Mouse (Mus musculus) spleen, postnatal 10 days (tissue): ENCODE results near the gene Acadsb.
"Not testable (repeated sequence)": the region's sequence is repeated elsewhere in the genome, so short reads cannot be mapped to it uniquely, and the experiment has no call there.

ENCODE experiments used
- DNase-seq, 2 experiments: peaks; one replicate each; pipeline ENCODE4 v3.0.0; 2021 to 2022; ENCODE audit warnings: low spot score in 2 of 2

Acadsb gene

DNA sequence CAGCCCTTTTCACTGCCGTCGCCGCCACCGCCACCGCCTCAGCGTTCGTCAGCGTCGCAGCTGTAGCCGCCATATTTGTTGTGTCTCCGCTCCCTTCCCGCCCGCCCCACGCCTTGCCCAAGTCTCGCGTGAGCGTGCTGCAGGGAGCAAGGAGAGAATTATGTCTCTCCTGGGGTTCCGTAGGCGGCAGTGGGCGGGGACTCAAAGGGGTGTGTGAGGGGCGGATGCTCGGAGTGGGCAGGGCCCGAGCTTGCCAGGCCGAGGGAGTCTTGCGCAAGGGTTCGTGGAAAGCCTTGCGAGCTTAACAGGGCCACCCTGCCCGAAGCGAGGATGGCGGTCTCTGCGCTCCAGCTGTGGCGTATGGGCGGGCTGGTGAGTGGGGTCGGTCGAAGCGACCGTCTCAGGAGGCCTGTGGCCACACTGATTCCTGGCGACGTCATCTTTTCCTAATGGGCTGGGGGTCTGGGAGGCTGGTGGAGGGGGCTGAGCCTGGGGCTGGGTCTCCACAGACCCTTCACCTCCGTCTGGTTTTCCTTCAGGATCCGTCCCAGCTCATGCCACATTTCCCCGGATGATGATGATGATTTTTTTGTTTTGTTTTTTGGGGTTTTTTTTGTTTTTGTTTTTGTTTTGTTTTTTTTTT lies at the start of gene Acadsb, which contains the start of gene Ikzf5:
Acadsb (plus strand) TSS at position 186 of the 643 bp plus-strand sequence.
Ikzf5 (minus strand) TSS at position 106 of the 643 bp plus-strand sequence.
- peak; percentile 99 for DNase-seq

DNA sequence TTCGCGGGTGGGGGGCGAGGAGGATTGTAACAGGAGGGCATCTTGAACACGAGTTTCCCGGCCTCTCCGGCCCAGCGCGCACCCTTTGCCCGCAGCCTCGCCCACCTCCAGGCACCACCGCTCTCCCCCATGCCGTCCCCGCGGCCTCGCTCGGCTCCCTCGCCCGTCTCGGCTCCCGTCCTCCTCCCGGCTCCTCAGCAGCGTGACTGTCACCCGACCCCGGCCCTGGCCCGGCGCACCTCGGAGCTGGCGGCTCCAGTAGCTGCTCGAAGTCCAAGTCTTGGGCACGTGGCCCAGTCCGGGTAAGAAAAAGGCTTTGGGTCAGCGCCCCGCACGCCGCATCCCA lies 48.2 kb upstream of the Acadsb start:
- no peak for DNase-seq

DNA sequence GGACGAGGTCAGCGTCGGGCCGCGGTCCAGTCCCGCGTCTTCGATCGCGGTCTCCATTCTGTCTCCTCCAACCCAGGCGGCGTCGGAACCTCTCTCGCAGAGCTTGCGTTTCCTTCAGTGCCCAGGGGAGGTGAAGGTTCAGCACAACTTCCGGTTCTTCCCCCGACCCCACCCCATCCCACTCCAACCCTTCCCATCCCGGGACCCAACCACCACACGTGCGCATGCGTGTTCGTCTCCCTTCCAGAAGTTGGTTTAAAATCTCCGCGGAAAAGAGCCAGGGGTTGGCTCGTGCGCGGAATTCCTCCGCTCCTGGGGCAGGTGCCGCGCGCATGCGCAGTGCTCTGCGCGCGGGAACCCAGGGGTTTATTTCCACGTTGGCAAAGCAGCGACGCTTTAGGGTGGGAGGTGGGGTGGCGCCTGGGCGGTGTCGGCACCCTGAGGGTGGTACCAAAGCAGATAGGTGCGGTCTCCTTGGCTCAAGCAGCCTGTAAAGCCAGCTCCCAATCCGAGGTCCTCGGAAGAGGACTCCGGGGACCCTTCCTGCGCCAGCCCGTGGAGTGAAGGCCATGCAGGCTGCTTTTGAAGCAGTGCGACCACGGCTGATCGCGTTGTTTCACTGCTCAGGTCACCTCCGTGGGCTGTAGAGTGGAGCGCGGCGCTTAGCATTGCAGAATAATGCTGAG lies 47.6 kb upstream of the Acadsb start, which contains the start of gene 2310057M21Rik:
2310057M21Rik (minus strand) TSS at position 145 of the 686 bp plus-strand sequence.
- DNase-seq: peak; percentile 83 to 88

DNA sequence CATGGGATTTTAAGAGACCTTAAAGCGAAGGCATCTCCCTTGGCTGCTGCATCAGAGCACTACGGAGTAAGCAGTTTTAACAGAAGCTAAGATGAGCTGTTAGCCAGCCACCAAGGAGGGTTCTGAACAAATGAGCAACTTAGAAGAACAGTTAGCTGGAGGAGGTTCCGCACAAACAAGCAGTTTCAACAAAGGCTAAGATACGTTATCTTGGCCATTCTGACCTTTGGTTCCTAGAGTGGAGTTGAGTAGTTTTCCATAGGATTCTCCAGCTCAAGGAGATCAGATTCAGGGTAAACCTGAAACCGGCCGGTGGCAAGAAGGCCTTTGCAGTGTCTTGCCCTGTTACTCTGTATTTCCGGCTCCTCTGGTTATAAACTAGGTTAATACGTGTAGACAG lies 46.3 kb upstream of the Acadsb start:
- no peak for DNase-seq

DNA sequence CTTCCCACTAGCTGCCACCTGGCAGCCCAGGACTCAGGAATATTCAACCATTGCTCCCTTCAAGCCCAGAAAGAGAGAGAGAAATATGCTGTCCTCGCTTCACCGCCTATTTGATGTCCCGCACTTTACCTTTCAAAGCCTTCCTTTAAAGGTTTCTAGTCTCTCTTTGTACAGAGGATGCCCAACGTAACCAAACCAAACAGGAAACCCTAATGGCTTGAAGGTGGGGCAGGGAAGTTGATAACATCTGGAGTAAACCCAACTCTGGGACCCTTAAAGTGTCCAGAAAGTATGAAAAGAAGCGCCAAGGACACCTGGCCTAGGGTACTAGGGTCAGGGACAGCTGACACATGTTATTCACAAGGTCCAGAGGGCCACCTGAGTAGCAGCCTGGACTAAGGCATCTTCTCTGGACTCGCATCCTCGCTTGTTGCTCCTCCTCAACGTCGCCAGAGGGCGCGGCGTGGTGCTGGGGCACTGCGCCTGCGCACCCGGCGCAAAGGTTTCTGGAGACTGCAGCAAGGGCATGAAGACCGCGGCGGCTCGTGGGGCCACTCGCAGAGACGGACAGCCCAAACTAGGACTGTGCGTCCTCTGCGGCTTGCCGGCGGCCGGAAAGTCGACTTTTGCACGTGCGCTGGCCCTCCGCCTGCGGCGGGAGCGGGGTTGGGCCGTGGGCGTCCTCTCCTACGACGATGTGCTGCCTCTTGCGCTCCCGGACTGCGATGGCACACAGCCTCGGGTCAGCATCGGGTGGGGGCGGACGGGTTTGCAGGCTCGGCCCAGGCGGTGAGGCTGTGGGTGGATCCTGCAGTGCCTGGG lies 39.5 kb upstream of the Acadsb start, which contains the start of gene Pstk:
Pstk (plus strand) TSS at position 494 of the 822 bp plus-strand sequence.
- peak; percentile 82 to 88 for DNase-seq

DNA sequence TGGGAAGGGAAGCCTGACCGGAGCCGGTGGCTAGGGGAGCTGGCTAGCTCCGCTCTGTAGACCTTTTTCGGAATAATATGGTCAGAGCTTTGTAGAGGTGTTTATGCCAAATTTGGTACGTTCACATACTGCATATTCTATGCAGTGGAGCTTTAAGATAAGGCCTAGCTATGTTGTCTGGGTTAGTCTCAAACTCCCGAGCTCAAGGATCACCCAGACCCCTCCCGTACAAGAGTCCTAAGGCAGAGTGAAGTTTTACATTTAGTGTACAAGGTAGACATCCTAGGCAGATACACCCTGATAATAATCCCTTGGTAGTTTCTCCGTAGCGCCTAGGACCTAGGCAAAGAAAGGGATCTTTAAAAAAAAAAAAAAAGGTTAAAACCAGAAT lies 38.9 kb upstream of the Acadsb start:
- no peak for DNase-seq

DNA sequence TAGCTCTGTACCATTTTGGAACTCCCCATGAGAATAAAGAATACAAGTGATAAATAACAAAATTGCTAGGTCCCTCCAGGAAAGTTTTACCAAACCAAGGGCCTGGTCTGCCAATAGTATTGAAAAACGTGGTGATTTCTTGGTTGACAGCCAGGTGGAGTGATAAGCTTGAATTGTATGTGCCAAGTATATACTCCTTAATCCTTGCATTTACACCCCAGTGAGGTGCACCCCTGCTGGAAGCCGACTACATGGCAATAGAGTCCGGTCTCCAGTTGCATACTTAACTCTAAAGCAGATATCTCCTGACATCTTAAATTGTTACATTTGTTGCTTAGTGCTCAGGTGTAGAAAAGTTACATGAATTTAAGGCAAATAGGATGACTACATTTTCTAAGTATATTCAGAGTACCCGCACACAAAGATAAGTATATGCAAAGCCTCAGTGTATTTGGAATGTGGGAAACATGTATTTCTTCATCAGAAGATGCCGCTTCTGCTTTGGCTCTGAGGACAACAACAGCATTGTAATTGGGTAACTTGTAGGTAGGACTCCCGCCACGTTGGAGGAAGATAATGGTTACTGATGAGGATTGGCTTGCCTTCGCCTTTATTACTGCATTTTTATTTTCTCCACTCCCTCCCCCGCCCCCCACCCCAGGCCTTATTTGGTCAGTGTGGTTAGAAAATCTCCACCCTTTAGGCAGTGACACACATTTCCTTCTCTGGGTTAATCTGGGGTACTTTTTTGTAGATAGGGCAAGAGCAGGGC lies 38.3 kb upstream of the Acadsb start:
- DNase-seq: no peak

DNA sequence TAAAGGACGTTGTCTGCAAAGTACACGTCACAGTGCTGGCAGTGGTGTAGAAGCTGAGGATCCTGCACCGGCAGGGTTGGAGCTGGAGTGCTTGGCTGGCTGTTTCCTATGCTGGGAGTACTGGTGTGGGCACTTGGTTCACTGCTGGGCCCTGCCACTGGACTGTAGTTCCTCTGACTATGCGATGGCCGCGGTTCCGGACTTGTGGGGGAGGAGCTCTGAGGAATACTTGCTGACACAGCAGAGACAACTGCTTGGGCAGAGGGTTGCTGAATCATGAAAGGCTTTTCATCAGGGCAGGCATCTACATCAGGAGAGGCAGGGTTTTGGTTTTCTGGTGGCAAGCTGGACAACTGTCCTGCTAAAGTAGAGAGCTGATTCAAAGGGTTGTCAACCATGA lies 18.6 kb upstream of the Acadsb start:
- not testable (repeated sequence) for DNase-seq

DNA sequence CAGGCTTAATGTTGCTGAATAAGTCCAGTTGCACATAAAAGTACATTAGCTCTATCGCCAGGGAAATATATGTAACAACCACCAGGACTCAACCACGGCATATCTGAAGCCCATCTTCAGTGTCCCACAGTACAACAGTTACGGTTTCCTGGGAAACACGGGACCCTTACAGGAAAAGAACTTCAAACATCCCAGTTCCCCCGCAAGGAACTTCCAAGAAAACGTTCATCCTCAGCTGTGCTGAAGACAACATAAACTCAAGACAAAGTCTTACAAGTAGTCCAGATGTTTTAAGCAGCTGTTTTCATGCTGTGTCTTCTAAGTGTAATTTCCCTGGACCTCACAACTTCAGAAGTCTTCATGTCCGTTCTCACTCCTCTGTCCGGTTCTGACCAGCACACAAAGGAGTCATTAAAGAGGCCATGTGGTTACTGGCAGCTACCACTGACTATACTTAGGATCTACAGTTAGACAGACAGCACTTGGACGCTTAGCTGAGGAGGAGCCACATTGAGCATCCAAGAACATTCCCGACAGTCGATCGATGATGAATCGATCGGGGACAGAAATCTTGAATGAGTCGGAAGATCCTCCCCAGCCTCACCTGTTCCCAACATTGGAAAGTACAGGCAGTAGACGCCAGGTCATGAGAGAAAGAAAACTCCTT lies 947 bp upstream of the Acadsb start:
- no peak for DNase-seq

DNA sequence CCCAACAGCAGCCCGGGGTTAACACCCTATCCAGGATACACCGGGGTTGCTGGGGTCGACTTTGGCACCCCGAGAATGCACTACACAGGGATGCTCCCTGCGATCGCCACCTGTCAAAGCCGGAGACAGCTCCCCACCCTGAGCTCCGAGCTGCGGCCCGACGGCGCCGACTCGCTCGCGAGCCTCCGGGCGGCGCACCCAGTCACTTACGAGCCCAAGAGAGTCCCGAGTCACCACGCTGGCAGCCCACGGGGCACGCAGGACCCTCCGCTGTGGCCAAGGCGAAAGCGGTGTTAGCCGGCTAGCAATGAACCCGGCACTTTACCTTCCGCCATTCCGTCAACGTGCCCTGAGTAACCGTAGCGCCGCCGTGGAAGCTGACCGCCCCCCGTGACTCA lies 414 bp upstream of the Acadsb start:
- peak in 1 of 2 experiments; percentile 65 for DNase-seq

DNA sequence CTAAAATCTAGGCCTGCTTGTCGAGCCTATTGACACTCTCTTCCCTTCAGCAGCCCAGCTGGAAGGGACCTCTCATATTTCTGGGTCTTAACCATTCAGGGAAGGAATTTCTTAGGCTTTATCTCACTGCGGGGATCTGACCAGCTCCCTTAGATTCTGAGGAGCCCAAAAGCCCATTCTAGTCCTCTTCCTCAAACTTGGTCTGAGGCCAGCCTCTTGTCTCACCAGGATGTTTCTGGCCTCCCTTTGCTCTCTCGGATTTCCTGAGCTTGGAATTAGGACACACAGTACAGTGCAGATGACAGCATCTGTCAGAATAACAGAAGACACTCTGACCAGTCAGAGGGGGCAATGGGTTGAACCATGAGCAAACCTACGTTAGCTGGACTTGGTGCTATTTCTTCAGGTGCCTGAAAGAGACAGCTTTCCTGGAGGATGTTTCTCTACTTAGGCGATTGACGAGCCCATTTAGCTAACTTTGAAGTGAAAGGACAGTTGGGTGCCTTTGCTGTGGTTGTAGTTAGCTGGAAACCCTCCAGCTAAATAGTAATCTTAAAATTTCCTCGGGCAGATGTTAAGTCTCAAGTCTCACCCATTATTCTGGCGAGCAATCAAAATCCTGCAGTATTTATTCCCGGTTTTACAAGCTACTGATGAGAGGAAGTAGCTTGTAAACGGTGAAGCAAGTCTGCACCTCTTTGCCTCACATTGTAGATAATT lies 980 bp downstream of the Acadsb start:
- no peak for DNase-seq

DNA sequence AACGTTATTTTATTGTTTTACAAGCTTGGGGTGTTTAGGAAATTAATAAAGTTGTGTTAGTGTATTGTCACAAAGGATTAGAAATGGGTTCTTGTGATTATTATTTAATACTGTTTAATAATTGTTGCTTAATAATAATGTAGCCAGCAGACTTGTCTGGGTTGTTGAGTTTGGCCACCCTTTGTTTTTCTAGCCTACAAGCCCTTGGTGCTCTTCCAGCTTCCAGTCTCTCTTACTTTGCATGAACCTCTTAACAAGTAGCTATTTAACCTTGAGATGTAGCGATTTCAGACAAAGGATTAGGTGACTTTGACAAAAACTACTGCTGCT lies 1.5 kb downstream of the Acadsb start:
- no peak for DNase-seq

DNA sequence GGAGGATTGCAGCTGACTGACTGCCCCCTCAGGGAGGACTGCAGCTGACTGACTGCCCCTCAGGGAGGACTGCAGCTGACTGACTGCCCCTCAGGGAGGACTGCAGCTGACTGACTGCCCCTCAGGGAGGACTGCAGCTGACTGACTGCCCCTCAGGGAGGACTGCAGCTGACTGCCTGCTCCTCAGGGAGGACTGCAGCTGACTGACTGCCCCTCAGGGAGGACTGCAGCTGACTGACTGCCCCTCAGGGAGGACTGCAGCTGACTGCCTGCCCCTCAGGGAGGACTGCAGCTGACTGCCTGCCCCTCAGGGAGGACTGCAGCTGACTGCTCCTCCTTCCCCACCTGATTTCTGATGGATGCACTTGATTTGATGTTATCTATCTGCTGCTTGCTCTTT lies 6.3 kb downstream of the Acadsb start:
- DNase-seq: not testable (repeated sequence)

DNA sequence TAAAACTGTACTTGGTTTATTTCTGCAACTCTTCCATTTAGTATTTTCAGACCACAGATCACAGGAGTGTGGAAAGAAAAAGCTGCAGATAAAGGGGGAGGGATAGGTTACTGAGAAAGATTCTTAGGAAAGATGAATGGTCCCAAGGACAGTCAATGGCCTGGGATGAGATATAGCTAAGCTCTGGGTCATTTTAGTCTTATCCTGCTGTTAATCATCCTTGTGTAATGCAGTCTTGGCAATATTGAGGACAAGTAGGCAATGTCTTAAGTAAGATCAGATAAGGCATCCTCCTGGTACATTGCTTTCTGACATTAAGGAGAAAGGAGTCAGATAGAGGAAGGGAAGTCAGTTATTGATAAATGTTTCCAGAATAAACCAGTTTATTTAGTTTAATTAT lies 7.2 kb downstream of the Acadsb start:
- DNase-seq: no peak

DNA sequence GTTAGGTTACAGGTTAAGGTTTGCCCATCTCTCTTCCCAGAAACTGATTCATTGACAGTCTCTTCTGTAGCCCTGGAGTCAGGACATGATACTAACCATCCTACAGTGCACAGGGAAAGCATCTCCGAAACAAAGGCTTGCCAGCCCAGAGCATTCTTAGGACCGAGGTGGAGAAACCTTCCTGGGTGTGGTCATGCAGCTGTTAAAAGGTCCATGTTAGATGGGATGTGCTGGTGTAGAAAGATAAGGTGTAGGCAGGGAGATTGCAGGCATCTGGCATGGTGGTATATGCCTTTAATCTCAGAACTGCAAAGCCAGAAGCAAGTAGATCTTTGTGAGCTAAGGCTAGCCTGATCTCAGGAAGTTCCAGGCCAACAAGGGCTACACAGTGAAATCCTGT lies 14.5 kb downstream of the Acadsb start:
- peak in 1 of 2 experiments; percentile 25 for DNase-seq

DNA sequence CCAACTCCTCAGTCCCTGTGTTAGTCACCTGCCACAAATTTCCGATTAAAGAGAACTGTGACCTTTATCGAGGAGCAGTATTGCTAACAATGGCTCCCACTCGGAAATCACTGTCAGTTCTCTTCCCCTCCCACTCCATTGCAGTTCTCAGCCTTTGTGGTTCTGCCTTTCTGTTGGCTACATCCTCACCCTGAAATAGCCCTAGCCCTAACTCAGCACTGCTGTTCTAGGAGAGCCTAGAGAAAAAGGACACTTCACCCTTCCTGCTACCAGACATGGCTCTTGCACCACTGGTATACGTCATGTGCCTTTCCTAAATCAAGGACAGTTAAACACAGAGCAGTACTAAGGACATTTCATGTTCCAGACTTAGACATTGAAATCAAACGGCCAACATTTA lies 16.9 kb downstream of the Acadsb start:
- no peak for DNase-seq

DNA sequence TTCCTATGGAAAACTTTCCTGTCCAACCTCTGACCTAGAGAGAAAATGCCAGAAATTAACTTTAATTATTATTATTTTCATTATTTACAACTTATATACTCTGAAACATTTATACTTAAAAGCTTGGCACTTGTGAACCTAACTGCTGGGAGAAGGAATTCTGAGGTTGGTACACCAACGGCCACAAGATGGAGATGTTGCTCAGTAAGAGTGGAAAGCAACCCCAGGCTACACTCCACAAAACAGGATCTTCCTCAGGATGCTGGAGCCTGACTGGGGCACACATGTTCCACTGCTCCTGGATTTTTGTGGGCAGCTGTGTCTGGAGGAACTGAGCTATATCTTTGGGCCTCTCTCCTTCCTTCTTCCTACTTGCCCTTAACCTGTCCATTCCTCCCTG lies 21.8 kb downstream of the Acadsb start:
- no peak for DNase-seq

DNA sequence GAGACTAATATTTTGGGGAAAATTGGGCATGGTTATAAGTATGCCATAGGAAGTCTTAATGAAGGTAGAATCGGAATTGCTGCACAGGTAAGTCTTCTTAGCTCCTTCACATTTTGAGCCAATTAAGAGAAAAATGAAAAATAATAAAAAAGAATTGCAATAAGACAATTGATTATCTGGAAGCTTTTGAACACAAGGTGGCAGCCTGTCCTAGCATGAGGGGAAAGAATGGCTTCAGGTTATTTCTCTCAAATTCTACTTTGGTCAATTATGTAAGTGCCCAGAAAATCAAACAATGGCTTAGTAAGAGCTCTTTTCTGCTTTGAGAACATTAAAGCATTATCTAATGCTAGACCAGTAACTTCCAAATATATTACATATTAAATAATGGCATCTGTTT lies 23.9 kb downstream of the Acadsb start:
- no peak for DNase-seq

DNA sequence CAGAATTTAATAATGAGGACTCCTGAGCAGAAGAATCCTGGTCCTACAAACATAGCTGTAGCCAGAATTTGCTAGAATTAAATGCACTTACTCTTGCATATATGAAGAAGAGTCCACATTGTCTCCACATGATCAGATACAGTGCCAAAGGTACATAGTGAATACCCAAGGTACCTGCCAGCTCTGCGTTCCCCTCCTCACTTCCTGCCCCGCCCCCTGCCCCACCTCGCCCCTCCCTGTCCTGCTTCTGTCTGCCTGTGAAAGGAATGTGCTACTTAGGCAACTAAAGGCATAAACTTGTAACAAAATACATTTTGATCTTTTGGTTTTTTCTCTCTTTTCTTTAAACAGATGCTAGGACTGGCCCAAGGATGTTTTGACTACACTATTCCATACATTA lies 26.6 kb downstream of the Acadsb start:
- DNase-seq: no peak

DNA sequence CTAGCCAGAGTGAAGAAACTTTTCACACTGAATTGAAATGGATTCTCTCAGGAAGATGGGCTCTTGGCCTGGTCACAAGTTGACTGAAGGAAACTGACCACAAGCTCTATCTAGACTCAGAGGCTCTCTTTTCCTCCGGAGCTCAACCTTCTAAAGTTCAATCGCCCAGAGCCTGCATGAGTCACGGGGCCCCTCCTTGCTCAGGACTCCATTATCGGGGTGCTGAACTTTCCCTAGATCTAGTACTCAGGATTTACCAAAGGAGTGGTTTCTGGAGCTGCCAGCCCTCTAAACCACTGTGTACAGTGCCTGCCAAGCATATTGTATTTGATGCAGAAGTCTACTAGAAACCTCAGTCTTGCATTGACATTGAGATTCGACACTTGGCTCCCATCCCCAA lies 46.3 kb downstream of the Acadsb start:
- no peak for DNase-seq

DNA sequence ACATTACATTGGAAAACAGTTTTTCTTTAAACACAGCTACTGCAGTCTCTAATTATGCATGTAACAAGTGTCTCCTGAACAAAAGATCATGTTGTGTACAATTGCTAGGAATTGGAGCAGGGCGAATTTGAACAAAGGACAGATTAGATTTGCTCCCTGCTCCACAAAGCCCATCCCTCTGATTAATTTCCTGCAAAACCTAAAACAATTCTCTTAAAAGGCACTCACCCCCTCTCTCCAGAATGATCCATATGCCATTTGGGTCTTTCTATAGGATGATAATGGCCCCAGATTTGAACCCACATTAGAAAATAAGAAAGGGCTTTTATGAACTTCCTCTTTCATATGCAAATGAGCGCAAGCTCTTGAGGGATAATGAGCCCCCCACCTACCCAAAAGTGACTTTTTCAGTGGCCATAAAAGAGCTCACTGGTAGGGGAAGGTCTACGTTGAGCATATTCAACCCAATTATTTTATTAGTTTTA lies 54.8 kb downstream of the Acadsb start:
- DNase-seq: no peak
